Mouse (Mus musculus) forebrain, postnatal 0 days (tissue): ENCODE measurements at regions not wholly inside any gene's neighbourhood (a gene's known extent, or its start where the extent isn't known, plus 50 kb on each side); places are given as distances from the start of the nearest gene placed in this dataset.

ENCODE experiments used
- ATAC-seq: fragments of 200-750 bp; cut with Nextera tagmentation; 2 replicates; pipeline ENCODE4 v1.8.0; 2017; ENCODE audit warnings: mild to moderate bottlenecking, moderate library complexity
- DNase-seq: peaks from one replicate; pipeline ENCODE4 v3.0.0-alpha.2; 2015
- H3K27ac ChIP-seq: fragments of 300-500 bp; sonication (generic); 2 replicates; pipeline ENCODE4 v1.5.1; 2014; ENCODE audit warnings: low read depth, mild to moderate bottlenecking, antibody characterized with exemption, low read length, moderate library complexity, mixed read lengths
- H3K27me3 ChIP-seq: fragments of 300-500 bp; sonication (generic); 2 replicates; pipeline ENCODE4 v1.6.1; 2014; ENCODE audit warnings: mild to moderate bottlenecking, low read length, mixed read lengths; ENCODE audit not compliant: insufficient read depth
- H3K36me3 ChIP-seq: fragments of 300-500 bp; sonication (generic); 2 replicates; pipeline ENCODE4 v1.6.1; 2014; ENCODE audit warnings: mild to moderate bottlenecking, moderate library complexity; ENCODE audit not compliant: insufficient read depth
- H3K4me1 ChIP-seq: fragments of 300-500 bp; sonication (generic); 2 replicates; pipeline ENCODE4 v1.6.1; 2014; ENCODE audit warnings: antibody characterized with exemption; ENCODE audit not compliant: insufficient read depth
- H3K4me2 ChIP-seq: fragments of 300-500 bp; sonication (generic); 2 replicates; pipeline ENCODE4 v1.6.1; 2014; ENCODE audit warnings: low read depth, mild to moderate bottlenecking, moderate library complexity
- H3K4me3 ChIP-seq: fragments of 300-500 bp; sonication (generic); 2 replicates; pipeline ENCODE4 v1.5.1; 2014; ENCODE audit warnings: low read depth, low read length, mixed read lengths
- H3K9ac ChIP-seq: fragments of 300-500 bp; sonication (generic); 2 replicates; pipeline ENCODE4 v1.6.1; 2014; ENCODE audit warnings: mild to moderate bottlenecking
- H3K9me3 ChIP-seq: fragments of 300-500 bp; sonication (generic); 2 replicates; pipeline ENCODE4 v1.6.1; 2016; ENCODE audit warnings: low read length
- CTCF ChIP-seq: sonication (generic); IDR thresholded peaks from 2 replicates; pipeline ENCODE4 v1.5.1; 2016; ENCODE audit warnings: antibody characterized with exemption, control low read depth, low read depth
- WGBS: fragments of 180-500 bp; shearing (Covaris S2); extraction: QIAGEN DNeasy Blood & Tissue Kit; methylation state at CpG from one replicate; pipeline ENCODE4 v1.1.7; 2014; 5-methylcytosine and 5-hydroxymethylcytosine counted together

DNA sequence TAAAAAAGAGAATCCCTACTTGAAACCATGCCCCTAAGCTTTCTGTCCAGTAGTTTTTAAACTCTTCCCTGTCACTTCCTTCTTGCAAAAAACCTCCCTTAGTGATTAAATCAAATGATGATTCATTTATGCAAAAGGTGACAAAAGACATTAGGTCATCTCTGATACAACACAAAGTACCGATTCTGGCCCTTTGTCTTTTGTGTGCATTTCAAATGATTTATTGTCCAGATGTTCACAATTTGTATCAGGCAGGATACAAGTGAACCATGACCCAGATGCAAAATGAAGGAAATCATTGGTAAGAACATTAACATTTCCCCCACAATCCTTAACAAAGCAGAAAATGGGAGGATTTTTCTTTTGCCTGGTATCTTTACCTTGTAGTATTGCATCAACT is 101.5 kb upstream of the Cav2 start:
- DNase-seq (no peak), ATAC-seq (no peak)
- Histone ChIP-seq H3K36me3 (no peaks in the 10 kb centered on the region), H3K4me2 (no peak overlapping the region), H3K4me1 (no peaks in the 10 kb centered on the region), H3K9me3 (no peaks in the 10 kb centered on the region), H3K27ac (no peak overlapping the region), H3K9ac (no peak overlapping the region), H3K4me3 (no peak overlapping the region), H3K27me3 (no peaks in the 10 kb centered on the region)
- no peak for TF ChIP-seq CTCF
- 66% methylated on average over 1 of the region's 1 CpGs for WGBS

DNA sequence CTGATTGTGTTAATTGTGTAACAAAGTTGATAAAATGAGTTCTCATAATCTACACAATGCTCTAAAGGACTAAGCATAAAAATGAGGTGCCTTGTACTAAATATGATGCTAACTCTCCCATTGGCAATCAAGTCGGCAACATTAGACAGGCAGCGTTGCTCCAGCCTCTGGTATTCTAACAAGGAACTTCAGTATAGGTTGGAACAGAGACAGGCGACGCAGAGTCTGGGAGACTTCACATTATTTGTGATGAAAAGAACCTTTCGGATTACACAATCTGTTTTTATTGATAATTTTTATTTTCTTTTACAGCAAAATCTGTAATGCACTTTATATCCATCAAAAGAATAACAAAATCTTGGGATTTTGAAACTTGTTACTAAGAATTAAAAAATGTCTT is 94.4 kb upstream of the Cav2 start:
- no peak overlapping the region for H3K27ac ChIP-seq
- no peak overlapping the region for H3K4me3 ChIP-seq
- H3K36me3 ChIP-seq, result no peaks in the 10 kb centered on the region
- TF ChIP-seq CTCF, result no peak
- no peak overlapping the region for H3K9ac ChIP-seq
- H3K4me1 ChIP-seq, result no peaks in the 10 kb centered on the region
- ATAC-seq, result no peak; the same call in 1 of the 2 replicates
- no peak overlapping the region for H3K4me2 ChIP-seq
- H3K9me3 ChIP-seq, result no peaks in the 10 kb centered on the region
- DNase-seq, result no peak
- 21% methylated on average over 5 of the region's 5 CpGs for WGBS
- no peaks in the 10 kb centered on the region for H3K27me3 ChIP-seq

DNA sequence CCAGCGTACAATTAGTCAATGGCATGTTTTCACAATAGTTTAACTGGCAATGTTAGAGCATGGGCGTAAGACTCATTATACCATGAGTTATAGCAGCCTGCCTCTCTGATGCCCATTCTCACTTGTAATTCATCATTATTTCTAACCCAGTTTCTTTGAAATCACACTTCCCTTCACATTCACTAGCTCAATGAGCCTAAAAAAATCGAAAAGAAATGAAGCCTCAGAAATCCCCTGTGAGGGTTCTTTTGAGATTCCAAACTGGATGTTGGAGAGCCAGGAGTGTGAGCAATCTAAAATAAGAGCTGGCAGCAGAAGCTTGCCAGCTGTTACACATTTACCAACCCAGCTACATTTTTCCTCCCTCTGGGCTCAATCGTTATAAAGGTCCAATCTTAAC is 93.9 kb upstream of the Cav2 start:
- H3K4me3 ChIP-seq, result no peak overlapping the region
- H3K36me3 ChIP-seq, result no peaks in the 10 kb centered on the region
- no peak for TF ChIP-seq CTCF
- 15% methylated on average over 4 of the region's 4 CpGs for WGBS
- no peak overlapping the region for H3K27ac ChIP-seq
- H3K27me3 ChIP-seq, result no peaks in the 10 kb centered on the region
- ATAC-seq (peak; percentile 79), DNase-seq (peak; percentile 46)
- H3K4me2 ChIP-seq, result no peak overlapping the region
- H3K9ac ChIP-seq, result no peak overlapping the region
- no peaks in the 10 kb centered on the region for H3K4me1 ChIP-seq
- no peaks in the 10 kb centered on the region for H3K9me3 ChIP-seq

DNA sequence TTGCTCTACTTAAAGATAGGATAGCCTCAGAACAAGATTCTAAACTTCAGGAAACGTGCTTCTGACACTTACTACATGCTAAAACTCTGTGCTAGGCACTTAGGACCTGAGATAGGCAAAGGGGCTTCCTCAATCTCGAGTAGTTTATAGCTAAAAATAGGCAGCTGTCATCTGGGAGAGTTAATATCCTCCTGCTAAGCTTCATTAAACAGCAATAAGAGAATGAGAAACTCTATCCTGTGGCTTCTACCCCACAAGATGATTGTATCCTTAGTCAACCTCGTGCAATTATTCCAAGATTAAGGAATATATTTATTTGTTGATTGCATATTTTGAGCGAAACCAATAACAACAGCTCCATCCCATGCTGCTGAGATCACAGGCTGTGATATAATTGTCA is 85.4 kb upstream of the Cav2 start:
- H3K27me3 ChIP-seq, result no peaks in the 10 kb centered on the region
- H3K9ac ChIP-seq, result no peak overlapping the region
- no peak for DNase-seq
- H3K4me3 ChIP-seq, result no peak overlapping the region
- no peaks in the 10 kb centered on the region for H3K4me1 ChIP-seq
- no peak overlapping the region for H3K4me2 ChIP-seq
- no peaks in the 10 kb centered on the region for H3K36me3 ChIP-seq
- 54% methylated on average over 4 of the region's 4 CpGs for WGBS
- no peaks in the 10 kb centered on the region for H3K9me3 ChIP-seq
- ATAC-seq, result no peak
- TF ChIP-seq CTCF, result no peak
- no peak overlapping the region for H3K27ac ChIP-seq

DNA sequence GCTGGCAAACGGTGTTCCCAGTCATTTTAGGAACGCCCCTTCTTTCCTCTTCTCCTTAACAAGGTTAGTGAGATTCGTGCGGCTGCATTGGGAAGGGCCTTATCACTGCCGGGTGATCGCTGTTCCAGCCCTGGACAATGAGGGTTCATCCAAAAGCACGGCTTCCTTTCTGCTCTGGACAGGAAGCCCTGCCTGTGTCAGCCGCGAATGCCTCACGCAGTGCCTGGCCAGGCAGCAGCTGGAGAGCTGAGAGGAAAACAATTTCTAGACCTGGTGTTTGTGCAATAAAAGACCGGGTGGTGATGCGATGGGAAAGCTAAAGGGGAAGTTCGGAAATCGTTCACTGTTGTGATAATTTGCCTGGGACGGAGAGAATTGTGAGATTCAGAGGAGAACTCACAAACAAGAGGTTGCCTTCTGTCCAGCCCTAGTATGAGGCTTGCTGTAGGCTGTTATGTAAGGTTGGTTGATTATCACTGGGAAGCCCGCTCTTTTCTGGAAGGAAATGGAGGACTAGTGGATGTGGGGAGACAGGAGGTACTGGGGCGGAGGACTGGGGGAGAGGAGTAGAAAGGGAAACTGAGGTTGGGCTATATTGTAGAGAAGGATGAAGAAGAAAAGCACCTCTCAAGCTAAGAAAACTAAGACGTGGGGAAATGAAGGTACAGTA is 83.1 kb upstream of the Cav2 start:
- Histone ChIP-seq H3K9ac (no peak overlapping the region), H3K4me1 (no peaks in the 10 kb centered on the region), H3K4me2 (no peak overlapping the region), H3K27me3 (no peaks in the 10 kb centered on the region), H3K36me3 (no peaks in the 10 kb centered on the region), H3K27ac (no peak overlapping the region), H3K9me3 (no peaks in the 10 kb centered on the region), H3K4me3 (no peak overlapping the region)
- 73% methylated on average over 18 of the region's 18 CpGs for WGBS
- TF ChIP-seq CTCF, result no peak
- ATAC-seq (no peak), DNase-seq (no peak)

DNA sequence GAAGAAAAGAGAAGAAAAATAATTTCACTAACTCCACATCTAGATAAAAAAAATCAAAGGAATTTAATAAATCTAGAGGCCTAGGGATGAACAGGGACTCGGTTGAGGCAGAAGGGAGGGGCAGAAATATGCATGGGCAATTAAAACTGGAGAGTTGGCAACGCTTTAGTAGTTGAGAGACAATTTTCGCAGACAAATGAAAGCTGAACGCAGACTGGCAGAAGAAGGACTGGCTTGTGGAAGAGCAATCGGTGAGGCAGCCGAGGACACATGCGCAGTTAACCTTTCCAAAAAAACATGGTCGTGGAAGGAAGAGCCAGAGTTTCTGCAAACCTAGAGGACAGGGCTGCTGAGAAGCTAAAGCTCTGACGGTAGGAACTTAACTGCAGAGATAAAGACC is 82.1 kb upstream of the Cav2 start:
- no peak overlapping the region for H3K4me3 ChIP-seq
- no peak overlapping the region for H3K27ac ChIP-seq
- no peak for TF ChIP-seq CTCF
- DNase-seq (peak; percentile 51), ATAC-seq (peak; percentile 66)
- 38% methylated on average over 9 of the region's 9 CpGs for WGBS
- no peaks in the 10 kb centered on the region for H3K4me1 ChIP-seq
- no peak overlapping the region for H3K4me2 ChIP-seq
- H3K9ac ChIP-seq, result no peak overlapping the region
- H3K27me3 ChIP-seq, result no peaks in the 10 kb centered on the region
- no peaks in the 10 kb centered on the region for H3K36me3 ChIP-seq
- H3K9me3 ChIP-seq, result no peaks in the 10 kb centered on the region

DNA sequence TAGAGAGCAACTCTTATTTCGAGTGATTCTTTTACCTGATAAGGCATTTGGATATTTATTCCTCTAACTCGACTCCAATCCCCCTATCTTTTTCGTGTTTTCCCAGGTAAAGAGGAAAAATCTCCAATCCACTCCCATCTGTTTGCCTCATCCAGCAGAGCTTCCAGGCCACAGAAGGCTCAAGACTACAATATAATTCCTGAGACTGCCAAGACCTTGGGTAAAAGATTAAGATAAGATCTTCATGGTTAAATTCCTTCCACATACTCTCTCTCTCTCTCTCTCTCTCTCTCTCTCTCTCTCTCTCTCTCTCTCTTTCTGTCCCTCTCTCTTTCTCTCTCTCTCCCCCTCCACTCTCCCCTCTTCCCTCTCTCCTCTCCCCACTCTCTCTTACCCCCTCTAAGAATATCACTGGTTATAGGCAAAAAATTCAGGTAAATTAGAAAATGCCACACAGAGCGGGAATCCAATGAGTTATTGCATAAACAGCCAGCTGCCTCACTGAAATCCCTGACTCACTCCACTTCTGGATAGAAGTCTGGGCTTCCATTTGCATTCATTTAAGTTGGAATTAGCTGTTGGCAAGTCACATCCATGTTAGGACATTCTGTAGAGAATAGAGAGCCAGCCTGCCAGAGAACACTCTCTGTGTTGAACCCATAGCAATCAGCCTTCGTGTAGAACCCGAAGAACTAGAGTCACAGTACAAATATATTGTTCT is 78.9 kb upstream of the Cav2 start:
- Histone ChIP-seq H3K36me3 (no peaks in the 10 kb centered on the region), H3K27me3 (no peaks in the 10 kb centered on the region), H3K9me3 (no peaks in the 10 kb centered on the region), H3K4me2 (no peak overlapping the region), H3K4me1 (no peaks in the 10 kb centered on the region), H3K27ac (no peak overlapping the region), H3K9ac (no peak overlapping the region), H3K4me3 (no peak overlapping the region)
- TF ChIP-seq CTCF, result no peak
- no peak for ATAC-seq
- no peak for DNase-seq
- 72% methylated on average over 6 of the region's 6 CpGs for WGBS
